Mouse (Mus musculus) T-cell, adult 2 months (primary cell): ENCODE results near the gene Pqlc3.

Source experiments
- DNase-seq: peaks from one replicate; pipeline ENCODE4 v3.0.0; 2022; ENCODE audit warnings: low spot score

Gene Pqlc3

GRCm38 (mm10) chr12:17009466-17009865, 9.3 kb upstream of the Pqlc3 start:
- no peak for DNase-seq

DNA sequence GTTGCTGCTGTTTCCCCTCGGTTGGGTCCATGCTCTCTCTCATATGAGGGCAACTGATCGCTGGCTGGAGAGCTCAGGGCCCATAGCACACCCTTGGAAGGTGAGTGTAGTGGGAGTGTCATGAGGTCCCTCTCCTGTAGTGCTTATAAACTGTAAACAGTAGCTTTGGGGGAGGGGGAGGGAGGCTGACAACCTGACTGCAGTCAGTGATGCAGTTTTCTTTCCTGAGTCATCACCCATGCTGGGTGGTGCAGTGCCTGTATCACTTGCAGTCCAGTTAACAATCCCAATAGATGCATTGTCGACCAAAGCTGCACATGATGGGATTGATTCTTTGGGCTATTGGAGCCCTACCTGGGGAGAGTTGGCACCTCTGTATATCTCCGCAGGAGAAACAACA, 1.0 kb upstream of the Pqlc3 start:
- no peak for DNase-seq

DNA sequence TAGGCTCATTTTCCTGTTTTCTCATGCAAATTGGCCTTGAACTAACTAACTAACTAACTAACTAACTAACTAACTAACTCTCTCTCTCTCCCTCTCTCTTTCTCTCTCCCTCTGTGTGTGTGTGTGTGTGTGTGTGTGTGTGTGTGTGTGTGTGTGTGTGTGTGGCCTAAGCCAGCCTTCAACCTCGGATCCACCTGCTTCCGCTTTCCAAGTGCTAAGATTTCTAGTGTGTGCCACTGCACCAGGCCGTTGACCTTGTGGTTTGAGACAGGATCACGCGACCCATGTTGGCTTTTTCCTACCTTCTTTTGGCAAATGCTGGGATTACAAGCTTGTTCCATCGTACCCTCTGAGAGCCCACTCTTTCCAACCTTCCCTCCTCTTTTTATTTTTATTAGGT, 420 bp upstream of the Pqlc3 start:
- DNase-seq, result no peak

GRCm38 (mm10) chr12:16999146-16999545, 1.1 kb downstream of the Pqlc3 start:
- no peak for DNase-seq

DNA sequence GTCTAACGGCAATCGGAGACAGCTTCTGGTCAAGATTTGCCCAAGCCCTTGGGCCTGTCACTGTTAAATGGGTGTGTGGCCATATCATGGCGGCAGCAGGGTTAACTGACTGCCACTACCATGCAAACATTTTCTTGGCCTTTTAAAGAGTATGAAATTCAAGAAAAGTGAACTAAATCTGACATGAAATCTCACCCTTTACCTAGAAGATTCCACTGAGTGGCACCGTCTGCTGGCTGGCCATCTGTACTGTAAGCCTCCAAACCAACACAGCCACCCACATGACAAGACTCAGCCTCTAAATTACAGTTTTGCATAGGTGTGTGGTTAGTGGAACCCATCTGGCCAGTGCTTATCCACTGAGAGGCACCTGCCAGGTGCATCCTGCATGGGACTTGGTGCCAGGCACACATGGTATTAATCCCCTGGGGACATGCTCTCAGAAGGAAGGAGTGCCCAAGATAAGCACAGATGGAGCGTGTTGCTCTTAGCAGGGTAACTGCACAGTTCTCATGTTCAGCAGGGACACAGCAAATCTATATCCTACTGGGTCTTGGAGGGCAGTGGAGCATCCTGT, 3.2 kb downstream of the Pqlc3 start:
- no peak for DNase-seq

DNA sequence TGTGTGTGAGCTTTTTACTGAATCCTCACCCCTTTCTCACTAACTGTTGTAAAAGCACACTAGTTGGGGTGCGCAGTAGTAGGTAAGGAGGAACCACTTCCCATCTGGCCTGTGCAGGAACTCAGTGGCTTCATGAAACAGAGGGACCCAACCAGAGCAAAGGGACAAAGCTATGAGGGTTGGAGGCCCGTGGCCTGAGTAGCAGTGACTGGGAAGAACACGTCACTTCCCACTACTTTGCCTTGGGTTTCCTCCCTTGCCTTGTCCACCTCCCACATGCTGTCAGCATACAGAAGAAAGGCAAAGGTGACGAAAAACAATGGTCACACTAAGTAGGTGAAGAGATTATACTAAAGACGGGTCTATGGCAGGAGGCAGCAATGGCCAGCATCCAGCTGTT, 3.9 kb downstream of the Pqlc3 start:
- DNase-seq, result no peak

GRCm38 (mm10) chr12:16994291-16994690, 5.9 kb downstream of the Pqlc3 start:
- DNase-seq, result no peak

GRCm38 (mm10) chr12:16992355-16992754, 7.9 kb downstream of the Pqlc3 start:
- no peak for DNase-seq

GRCm38 (mm10) chr12:16991376-16991775, 8.8 kb downstream of the Pqlc3 start:
- DNase-seq, result no peak

DNA sequence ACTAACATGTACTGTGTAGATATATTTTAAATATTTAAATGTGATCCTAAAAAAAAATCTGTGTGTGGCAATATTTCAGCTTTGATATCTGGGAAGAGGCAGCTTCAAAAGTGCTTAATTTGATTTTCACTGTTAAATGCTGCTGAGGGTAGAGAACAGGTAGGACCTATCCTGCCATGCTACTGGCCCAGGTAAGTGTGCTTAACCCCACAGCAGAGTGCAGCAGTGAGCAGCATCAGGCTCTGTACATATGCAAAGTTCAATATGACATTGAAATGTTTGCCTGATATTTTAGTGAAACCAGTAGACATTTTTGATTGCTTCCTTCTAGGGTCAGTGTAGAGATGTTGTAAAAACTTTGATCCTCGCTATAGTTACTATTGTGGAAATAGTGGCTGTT, 14.4 kb downstream of the Pqlc3 start:
- DNase-seq, result no peak

DNA sequence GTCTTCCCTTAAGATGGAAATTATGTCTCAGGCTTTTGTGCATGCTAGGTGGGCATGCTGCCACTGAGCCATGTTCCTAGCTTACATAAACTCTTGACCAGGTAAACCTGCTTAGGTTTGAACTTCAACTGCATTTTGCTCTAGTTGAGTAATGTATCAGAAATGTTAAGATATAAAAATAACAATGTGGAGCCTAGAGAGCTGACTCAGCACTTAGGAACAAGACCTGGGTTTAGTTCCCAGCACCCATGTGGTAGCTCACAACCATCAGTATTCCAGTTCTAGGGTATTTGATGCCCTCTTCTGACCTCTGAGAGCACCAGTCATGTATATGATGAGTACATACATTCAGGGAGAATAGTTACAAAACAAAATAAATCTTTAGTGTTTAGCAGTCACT, 23.1 kb downstream of the Pqlc3 start:
- DNase-seq, result no peak

- DNase-seq, result no peak
Measured at GRCm38 (mm10) chr12:16966811-16967210, 33.4 kb downstream of the Pqlc3 start.

DNA sequence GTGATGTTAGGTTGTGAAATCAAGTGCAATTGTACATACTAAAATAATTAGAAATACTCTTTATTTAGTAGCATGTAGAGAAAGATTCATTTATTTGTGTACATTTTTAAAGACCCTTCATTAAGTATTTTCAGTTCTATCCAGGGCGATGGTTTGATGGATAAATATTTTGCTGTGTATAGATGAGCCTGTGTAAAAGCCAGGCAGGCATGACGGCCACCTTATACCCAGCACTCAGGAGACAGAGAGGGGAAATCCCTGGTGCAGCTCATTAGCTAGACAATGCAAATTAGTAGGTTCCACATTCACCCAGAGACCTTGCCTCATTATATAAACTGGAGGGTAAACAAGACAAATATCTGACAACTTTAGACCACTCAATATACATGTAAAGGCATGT, 36.9 kb downstream of the Pqlc3 start:
- DNase-seq, result no peak

GRCm38 (mm10) chr12:16958851-16959250, 41.4 kb downstream of the Pqlc3 start:
- peak; percentile 5 for DNase-seq

GRCm38 (mm10) chr12:16948239-16948638, 52.0 kb downstream of the Pqlc3 start:
- no peak for DNase-seq

DNA sequence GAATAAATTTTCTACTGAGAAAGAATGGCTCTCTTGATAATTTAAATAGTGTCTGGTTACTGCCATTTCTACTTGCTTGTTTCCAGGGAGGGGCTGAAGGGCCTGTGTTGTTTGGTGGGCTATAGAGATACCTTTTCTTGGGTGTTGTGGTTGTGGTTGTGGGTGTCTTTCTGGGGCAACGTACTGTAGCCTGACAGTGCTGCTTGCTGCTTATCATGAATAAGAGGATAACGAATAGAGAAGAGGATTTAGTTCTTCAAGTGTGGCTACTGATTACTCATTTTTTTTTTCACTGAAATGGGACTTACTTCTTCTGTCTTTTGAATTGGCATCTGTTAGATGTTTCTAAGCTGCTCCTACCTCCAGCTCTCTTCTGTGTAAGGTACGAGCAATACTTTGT, 58.2 kb downstream of the Pqlc3 start:
- no peak for DNase-seq
